ENCODE assay signal across 15 mouse cellular contexts in genomic region chr13:19590996-19591759, GRCm38 (mm10). TPM values are rescaled to one million over a fixed set of nuclear protein-coding genes. Genes with fewer than 3 reads are reported as not detected.
DNase-seq lines count a peak whose midpoint lies in the region.
"Had no signal": no experiment of that assay in that cellular context is flagged by ENCODE, and none has a peak within 500 bp of the region (broad histone marks: within the 10 kb centered on the region; RNA-seq: fewer than 3 reads in every experiment).

No protein-coding gene starts in this region.

- peak; percentile 10 to 11 for DNase-seq in heart, postnatal 10 days
- DNase-seq in heart, adult 8-10 months (ENCODE audit: low spot score): no peak
- DNase-seq in Muller cell, postnatal 12 days (ENCODE audit: inconsistent ontology term): peak; percentile 96
- DNase-seq in adipocyte (ENCODE audit: low spot score): peak; percentile 31
- DNase-seq in mesoderm, embryonic 11.5 days (ENCODE audit: low read depth, low spot score): peak; percentile 2
- no peak for DNase-seq in cerebellum, adult 11 months
- no peak for DNase-seq in gastrocnemius, adult 18-20 months (ENCODE audit: low spot score)
- DNase-seq: cerebellum, adult 9-11 months; embryo, embryonic 11 days; gastrocnemius, postnatal 36 days; kidney, adult 11 months; kidney, postnatal 25 days; right cerebral cortex, postnatal 14 days; thymus, postnatal 14 days had no signal

- intact Hi-C loops in heart, postnatal 10 days (cut with DNase I): no loop called here

RNA-seq across cellular contexts. Expression of gene Epdr1, which starts 28.5 kb away (rescaled TPM):
- 10 to 100 TPM; 10.0 to 10.9 TPM for total RNA-seq in heart, postnatal 10 days (2021)
- total RNA-seq in heart, adult 8-10 months (2022): 10 to 100 TPM; 22.3 to 29.1 (median 24.1) TPM
- 100 to 1,000 TPM; 111 to 112 TPM for total RNA-seq in gastrocnemius, adult 18-20 months (2021)

RNA-seq across cellular contexts. Expression of gene Sfrp4, which starts 31.7 kb away (rescaled TPM):
- total RNA-seq in heart, postnatal 10 days (2021): under 1 TPM; 0.17 to 0.57 TPM
- total RNA-seq in heart, adult 8-10 months (2022): under 1 TPM; 0.13 to 0.32 (median 0.18) TPM
- 1 to 10 TPM; 1.8 to 3.6 TPM for total RNA-seq in gastrocnemius, adult 18-20 months (2021)
- total RNA-seq: CH12.LX had no signal

Comparison
In these comparisons a context has a peak if more than half of its experiments do, and no peak if none do; other contexts are left out.
1. DNase-seq: peak in heart, postnatal 10 days (2 of 2), Muller cell, postnatal 12 days (single experiment), adipocyte (single experiment) and mesoderm, embryonic 11.5 days (single experiment); none in heart, adult 8-10 months (single experiment), cerebellum, adult 11 months (single experiment) and gastrocnemius, adult 18-20 months (single experiment).